Mouse (Mus musculus) layer of hippocampus, adult 11-12 months (tissue): Measurements from ENCODE around the gene AW209491.
A peak's percentile ranks its signal among the peaks of the same experiment; 100 is the strongest.

Experiments
- DNase-seq: peaks from one replicate; pipeline ENCODE4 v3.0.0; 2022; ENCODE audit warnings: low spot score

AW209491 gene

DNA sequence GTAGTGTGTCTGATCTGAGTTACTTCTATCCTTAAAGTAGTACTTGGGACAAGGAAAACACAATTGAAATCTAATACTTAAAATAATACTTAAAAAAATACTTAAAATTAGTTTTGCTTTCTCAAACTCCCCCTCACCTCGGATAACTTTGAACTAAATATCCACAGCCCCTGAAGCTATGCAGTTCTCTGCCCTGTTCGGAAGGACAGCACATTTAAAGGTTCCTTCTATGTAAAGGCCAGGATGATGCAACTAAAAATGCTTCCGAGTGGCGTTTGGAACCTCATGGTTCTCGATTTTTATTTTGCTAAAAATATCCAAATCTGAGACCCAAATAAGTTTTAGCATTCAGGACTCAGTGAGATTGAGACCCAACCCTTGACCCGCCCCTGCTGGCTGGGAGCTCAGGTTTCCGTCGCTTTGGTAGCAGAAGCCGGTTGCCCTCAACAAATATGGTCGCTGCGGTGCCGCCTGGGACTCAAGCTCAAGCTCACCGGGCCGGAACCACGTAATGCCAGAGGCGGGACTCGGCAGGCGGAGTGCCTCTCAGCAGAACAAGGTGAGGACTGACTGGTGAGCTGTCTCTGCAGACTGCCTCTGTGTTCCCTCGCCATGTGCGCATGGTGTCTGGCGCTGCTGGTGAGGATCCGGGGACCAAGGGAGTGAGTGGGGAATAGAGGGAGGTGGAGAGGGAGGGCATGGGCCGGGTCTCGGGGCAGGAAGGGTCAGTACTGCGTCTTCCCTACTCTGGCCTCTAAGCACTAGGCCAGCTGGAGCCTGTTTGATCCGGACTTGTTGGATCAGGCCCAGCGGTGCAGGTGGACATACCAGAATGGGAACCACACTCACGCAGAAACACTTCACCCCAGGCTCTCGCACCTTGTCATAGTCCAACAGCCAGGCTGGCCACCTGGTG lies at the start of gene AW209491:
TSS of gene AW209491 (plus strand) at position 429 of the 916 bp plus-strand sequence.
- peak; percentile 96 for DNase-seq

DNA sequence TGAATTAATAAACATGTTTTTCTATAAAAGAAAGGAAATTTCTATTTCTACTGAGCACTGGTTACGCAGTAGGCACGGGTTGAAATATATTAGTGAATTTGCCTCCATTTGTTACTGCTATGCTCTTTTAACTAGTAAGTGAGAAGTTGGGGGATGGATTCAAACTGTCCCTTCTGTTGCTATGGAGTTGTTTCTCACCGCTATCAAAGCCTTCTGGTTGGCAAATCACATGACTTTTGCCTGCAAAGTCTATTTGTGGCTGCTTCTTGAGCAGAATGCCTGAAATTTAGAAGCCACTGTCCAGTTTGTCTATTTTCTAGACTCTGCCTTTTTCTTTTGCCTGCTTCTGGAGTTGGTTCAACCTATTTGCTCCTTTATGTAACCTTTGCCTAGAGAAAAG lies 49.6 kb upstream of the AW209491 start:
- DNase-seq, result no peak

DNA sequence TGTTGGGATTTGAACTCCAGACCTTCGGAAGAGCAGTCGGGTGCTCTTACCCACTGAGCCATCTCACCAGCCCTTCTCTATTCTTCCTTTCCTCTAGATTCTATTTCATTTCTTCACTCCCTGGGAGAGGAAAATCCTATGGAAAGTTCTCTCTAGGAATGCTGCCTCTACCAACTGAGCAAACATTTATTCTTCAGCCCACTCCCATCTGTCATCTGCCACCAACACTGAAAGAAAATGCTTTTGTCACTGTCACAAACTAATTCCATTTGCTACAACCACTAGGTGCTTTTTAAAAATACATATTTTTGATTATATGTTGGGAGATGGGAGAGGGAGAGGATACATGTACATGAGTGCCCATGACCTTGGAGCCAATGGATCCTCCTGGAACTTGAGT lies 27.2 kb upstream of the AW209491 start:
- DNase-seq, result no peak

DNA sequence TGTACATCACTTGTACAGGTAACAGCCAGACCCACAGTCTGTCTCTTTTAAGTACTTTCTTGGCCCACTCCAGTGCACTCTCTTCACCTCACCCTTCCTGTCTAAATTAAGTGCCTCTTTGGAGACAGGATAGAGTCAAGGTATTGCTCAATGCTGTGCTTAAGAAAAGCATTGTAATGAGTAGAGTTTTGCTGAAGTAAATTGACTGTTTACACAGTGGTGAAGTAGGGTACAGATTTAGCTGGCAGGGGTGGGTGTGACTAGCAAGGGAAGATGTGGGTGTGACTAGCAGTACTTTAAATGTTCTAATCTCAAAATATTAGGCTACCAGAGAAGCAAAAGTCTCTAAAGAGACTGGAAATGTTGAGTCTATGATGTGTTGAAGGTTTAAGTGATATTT lies 22.3 kb upstream of the AW209491 start:
- no peak for DNase-seq

DNA sequence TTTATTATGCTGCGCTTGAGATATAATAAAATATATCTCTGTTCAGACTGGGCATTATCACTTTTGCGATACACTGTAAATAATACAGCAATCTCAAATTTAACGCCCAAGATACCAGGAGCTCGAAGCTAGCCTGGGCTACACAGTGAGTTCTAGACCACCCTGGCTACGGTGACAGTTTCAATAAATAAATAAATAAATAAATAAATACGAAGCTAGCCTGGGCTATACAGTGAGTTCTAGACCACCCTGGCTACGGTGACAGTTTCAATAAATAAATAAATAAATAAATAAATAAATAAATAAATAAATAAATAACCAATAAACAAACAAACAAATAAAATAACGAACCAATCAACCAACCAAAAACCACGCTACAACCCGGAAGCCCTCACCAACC lies 17.5 kb upstream of the AW209491 start:
- no peak for DNase-seq

DNA sequence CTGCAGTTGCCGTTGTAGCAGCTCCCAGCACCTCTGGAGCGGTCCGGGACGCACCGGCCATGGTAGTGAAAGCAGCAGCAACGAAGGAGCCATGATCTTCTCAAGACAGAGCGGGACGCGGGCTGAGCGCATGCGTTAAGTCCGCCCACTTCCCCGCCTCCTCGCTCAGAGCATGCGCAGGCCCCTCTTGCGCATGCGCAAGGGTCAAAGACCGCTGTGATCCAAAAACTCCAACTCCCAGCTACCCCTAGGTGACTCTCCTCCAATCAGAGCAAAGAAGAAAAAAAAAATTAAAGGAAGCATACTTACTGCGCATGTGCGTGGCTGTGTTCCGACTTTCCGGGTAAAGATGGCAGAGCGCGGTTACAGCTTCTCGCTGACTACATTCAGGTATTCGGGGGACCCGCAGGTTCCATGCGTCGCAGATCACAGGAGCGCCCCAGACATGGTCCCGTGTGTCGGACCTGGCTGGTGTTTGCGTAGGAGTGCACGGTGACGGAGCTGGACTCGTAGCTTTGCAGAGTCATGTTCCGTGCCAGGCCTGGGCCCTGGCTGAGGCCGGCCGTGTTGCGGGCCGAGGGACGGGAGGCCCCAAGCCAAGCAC lies 16.9 kb upstream of the AW209491 start, which contains the start of the genes Mrpl32 and Psma2:
TSS of gene Mrpl32 (minus strand) at position 240 of the 604 bp plus-strand sequence.
TSS of gene Psma2 (plus strand) at position 315 of the 604 bp plus-strand sequence.
- DNase-seq, result peak; percentile 97

DNA sequence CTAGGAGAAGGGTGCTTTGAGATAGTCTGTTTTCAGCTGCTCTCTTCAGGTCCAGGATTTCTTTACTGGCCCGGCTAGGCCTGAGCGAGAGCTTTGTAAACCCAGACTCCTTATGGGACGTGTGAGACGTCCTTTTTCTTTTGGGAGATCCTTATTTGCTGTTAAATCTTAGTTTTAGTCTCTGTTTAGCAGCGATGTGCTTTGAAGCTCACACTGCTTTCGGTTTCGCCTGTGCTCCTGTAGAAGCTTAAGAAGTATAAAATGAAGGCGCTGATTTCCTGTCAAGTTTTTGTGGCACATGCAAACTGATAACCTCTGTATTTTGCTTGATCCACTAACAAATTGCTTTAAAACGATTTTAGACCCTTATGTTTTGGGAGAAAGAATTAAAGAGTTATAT lies 16.4 kb upstream of the AW209491 start:
- no peak for DNase-seq

DNA sequence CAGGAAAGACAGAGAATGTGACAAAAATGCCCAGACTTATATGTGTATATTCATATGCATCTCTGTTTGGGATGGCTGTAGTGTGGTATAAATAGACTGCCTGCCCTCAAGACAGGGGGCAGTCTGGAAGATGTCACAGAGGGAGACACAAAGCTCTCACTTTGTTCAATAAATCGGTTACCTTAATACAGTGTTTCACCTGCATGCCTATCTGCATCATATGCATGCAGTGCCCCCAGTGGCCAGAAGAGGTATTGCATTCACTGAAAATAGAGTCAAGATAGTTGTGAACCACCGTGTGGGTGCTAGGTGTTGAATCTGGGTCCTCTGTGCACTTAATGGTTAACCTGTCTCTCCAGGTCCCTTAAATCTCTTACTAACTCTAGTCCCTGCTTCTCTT lies 11.2 kb upstream of the AW209491 start:
- peak; percentile 73 for DNase-seq

DNA sequence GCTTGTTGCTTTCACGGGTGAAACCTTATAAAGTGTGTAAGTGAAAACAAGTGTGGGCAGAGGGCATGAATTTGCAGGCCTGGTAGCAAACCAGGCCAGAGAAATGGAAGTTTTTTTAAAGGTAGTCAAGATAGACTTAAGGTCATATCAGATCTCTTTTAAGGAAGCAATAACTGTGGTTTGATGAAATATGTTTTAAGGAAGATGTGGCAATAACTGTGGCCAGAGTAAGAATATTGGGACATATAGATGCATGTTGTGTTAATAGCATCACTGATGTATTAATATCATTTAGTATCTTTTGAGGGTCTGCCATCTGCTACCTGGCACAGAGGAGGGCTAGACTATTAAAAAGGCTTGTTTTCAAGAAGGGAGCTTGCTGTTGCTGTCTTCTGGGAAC lies 10.0 kb downstream of the AW209491 start:
- DNase-seq, result no peak

DNA sequence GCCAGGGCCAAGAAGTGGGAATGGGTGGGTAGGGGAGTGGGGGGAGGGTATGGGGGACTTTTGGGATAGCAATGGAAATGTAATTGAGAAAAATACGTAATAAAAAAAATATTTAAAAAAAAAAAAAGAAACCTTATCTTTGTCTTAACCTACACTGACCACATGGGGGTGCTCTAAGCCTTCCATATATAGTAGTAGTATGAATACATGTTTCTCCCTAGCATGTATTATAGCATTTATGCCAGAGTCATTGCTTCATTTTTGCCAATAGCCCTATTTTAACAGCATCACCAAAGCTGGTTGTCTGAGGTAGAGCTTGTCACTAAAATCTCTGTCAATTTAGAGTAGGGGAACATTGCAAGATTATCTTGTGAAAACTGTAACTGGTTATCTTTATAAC lies 19.3 kb downstream of the AW209491 start:
- DNase-seq, result no peak

DNA sequence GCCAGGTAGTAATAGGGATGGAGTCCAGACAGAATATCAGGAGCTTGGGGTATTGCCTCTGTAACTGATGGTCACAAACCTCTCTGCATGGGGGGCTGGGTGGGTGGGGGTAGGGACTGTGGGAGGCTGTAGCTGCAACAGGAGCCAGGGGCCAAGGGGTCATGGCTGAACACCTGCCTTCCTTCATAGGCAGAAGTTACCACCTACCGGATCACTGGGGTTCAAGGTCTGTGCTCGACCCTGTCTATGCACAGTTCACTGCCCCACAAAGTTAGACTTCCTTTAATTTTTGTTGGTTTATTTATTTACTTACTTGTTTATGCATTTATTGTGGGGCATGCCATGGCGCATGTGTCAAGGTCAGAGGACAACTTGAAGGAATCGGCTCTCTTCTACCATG lies 37.2 kb downstream of the AW209491 start:
- DNase-seq, result no peak

DNA sequence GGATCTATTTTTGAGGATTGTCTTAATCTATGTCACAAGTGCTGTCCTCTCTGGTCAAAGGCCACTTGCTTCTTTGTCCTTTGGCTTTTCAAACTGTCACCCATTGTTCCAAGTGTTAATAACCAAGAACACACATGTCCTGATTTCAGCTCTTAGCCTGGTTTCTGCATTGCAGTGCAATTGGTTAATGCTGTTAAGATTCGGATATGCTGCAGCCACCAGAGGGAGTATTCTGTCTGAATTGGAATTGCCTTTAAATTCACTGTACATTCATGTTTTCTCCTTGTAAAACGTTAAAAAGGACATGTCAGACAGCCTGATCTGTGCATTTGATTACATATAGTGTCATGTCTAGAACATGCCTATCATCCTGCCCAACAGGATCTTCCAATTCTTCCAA lies 40.4 kb downstream of the AW209491 start:
- peak; percentile 35 for DNase-seq
